Comparison of ENCODE assay signal across 10 mouse cellular contexts in the genomic region with DNA sequence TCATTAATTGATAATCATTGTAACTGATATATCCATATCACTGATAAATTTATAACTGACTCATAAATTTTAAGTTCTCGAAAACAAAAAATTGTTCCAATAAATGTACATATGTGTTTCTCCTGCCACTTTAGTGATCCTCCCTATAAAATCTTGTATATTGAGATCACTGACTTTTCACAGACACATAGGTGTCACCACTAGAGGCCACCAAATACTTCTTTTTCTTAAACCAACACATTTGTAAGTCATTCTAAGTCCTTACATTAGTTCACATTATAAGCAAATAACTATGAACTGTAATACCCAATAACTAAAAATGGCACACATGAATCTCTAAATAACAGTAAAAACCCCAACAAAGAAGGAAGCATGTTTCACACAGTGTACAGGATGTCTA.
A peak's percentile ranks its signal among the peaks of the same experiment; 100 is the strongest.
DNase-seq lines count a peak whose midpoint lies in the region; ATAC-seq and TF ChIP-seq lines count a peak whose summit lies in the region.
"Had no signal": no experiment of that assay in that cellular context is flagged by ENCODE, and none has a peak within 500 bp of the region (broad histone marks: within the 10 kb centered on the region; RNA-seq: fewer than 3 reads in every experiment).

No protein-coding gene starts in this region.

- 76% methylated on average over 1 of the region's 1 CpGs for WGBS in kidney, postnatal 0 days
- 91% methylated on average over 1 of the region's 1 CpGs for WGBS in embryonic facial prominence, embryonic 14.5 days

- H3K9ac ChIP-seq in kidney, postnatal 0 days (ENCODE audit: low read depth, low read length), result no peak overlapping the region
- no peak overlapping the region for H3K9ac ChIP-seq in embryonic facial prominence, embryonic 14.5 days (ENCODE audit: low read depth, low read length)
- H3K9ac ChIP-seq: heart, embryonic 13.5 days had no signal

- ATAC-seq in kidney, postnatal 0 days (replicated peaks; ENCODE audit: low FRiP score, low read depth), result no peak
- no peak for ATAC-seq in embryonic facial prominence, embryonic 14.5 days (ENCODE audit: low read depth)

- no peak overlapping the region for H3K27ac ChIP-seq in kidney, postnatal 0 days
- H3K27ac ChIP-seq in embryonic facial prominence, embryonic 14.5 days (replicated peaks; ENCODE audit: low read depth, low read length), result no peak overlapping the region
- H3K27ac ChIP-seq: heart, embryonic 13.5 days; macrophage had no signal

- peak; percentile 72 for TF ChIP-seq CTCF in kidney, postnatal 0 days (IDR thresholded peaks at IDR 0.05; ENCODE audit: low read depth)

- H3K9me3 ChIP-seq in kidney, postnatal 0 days (replicated peaks; ENCODE audit: low read length), result no peaks in the 10 kb centered on the region
- no peaks in the 10 kb centered on the region for H3K9me3 ChIP-seq in embryonic facial prominence, embryonic 14.5 days (ENCODE audit: control insufficient read depth, low read length)
- H3K9me3 ChIP-seq: heart, embryonic 13.5 days had no signal

- no peak overlapping the region for H3K4me2 ChIP-seq in kidney, postnatal 0 days (ENCODE audit: low read length)
- no peak overlapping the region for H3K4me2 ChIP-seq in embryonic facial prominence, embryonic 14.5 days (ENCODE audit: low read depth, low read length)
- H3K4me2 ChIP-seq: heart, embryonic 13.5 days had no signal

- H3K27me3 ChIP-seq in kidney, postnatal 0 days (ENCODE audit: insufficient read depth, low read length), result no peaks in the 10 kb centered on the region
- no peaks in the 10 kb centered on the region for H3K27me3 ChIP-seq in embryonic facial prominence, embryonic 14.5 days (replicated peaks; ENCODE audit: control insufficient read depth, insufficient read depth, low read length)
- H3K27me3 ChIP-seq: heart, embryonic 13.5 days had no signal

- no peaks in the 10 kb centered on the region for H3K4me1 ChIP-seq in kidney, postnatal 0 days (replicated peaks; ENCODE audit: insufficient read depth, low read length)
- H3K4me1 ChIP-seq in embryonic facial prominence, embryonic 14.5 days (ENCODE audit: control insufficient read depth, insufficient read depth, low read length), result 0 out of 2 replicates have a peak, but pooled peaks cover 7% of the 10 kb centered on the region

- no peak overlapping the region for H3K4me3 ChIP-seq in kidney, postnatal 0 days (replicated peaks; ENCODE audit: low read depth, low read length)
- H3K4me3 ChIP-seq in embryonic facial prominence, embryonic 14.5 days (ENCODE audit: low read depth, low read length), result no peak overlapping the region
- H3K4me3 ChIP-seq: heart, embryonic 13.5 days had no signal

- H3K36me3 ChIP-seq in kidney, postnatal 0 days (ENCODE audit: insufficient read depth, low read length), result no peaks in the 10 kb centered on the region
- no peaks in the 10 kb centered on the region for H3K36me3 ChIP-seq in embryonic facial prominence, embryonic 14.5 days (ENCODE audit: control insufficient read depth, insufficient read depth, low read length)
- H3K36me3 ChIP-seq: heart, embryonic 13.5 days had no signal

- peak; percentile 21 to 58 for DNase-seq in cerebellum, postnatal 14 days
- DNase-seq in cerebellum, postnatal 36 days, result no peak
- peak; percentile 83 for DNase-seq in kidney, postnatal 0 days (ENCODE audit: low spot score)
- DNase-seq in kidney, adult 18-20 months, result no peak
- peak; percentile 79 for DNase-seq in A20 (ENCODE audit: low read depth, low spot score)
- peak; percentile 51 for DNase-seq in embryonic facial prominence, embryonic 14.5 days (ENCODE audit: low spot score)
- DNase-seq in yolk sac, embryonic 10.5 days (ENCODE audit: low spot score), result no peak
- no peak for DNase-seq in layer of hippocampus, postnatal 10 days (ENCODE audit: low spot score in 2 of 2)

Comparison
In these comparisons a context has a peak if more than half of its experiments do, and no peak if none do; other contexts are left out.
1. DNase-seq: peak in cerebellum, postnatal 14 days (2 of 2), kidney, postnatal 0 days (single experiment), A20 (single experiment) and embryonic facial prominence, embryonic 14.5 days (single experiment); none in cerebellum, postnatal 36 days (0 of 2), kidney, adult 18-20 months (single experiment), yolk sac, embryonic 10.5 days (single experiment) and layer of hippocampus, postnatal 10 days (0 of 2).